Mouse (Mus musculus) ES-Bruce4 (cell line): ENCODE results near the gene Selplg.

ENCODE experiments used
- CTCF ChIP-seq: IDR thresholded peaks from one replicate; pipeline ENCODE4 v1.8.1; 2011; ENCODE audit warnings: low read depth, low read length
- POLR2A ChIP-seq: IDR thresholded peaks from one replicate; pipeline ENCODE4 v1.8.1; 2011; ENCODE audit warnings: low read length; ENCODE audit not compliant: insufficient read depth

DNA sequence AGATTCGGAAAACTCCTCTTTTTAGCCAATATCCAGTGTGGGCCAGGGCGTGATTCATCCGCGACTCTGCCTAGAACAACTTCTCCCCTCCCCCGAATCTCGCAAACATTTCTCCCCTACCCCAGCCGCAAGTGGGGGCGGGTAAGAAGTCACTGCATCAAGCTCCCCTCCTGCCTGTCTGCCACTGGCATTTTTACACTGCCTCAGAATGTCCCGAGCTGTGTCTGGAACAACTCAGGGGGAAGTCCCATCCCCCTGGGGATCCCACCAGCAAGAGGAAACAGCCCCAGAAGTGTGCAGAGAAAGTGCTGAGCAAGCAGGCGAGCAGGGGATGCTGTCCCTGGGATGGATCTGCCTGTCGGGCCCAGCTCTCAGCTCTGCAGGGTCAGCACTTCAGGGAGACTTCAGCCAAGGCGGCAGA, 48.9 kb downstream of the Selplg start:
- TF ChIP-seq CTCF: no peak
- TF ChIP-seq POLR2A: no peak
